Mouse (Mus musculus) kidney, postnatal 0 days (tissue): ENCODE results near the gene Tas2r144. TPM values are rescaled to one million over a fixed set of nuclear protein-coding genes. Genes with fewer than 3 reads are reported as not detected.

Experiments used
- ATAC-seq: fragments of 200-750 bp; cut with Nextera tagmentation; replicated peaks from 2 replicates; pipeline ENCODE4 v1.8.0; 2017; ENCODE audit warnings: low read depth, moderate number of reproducible peaks, moderate TSS enrichment, moderate library complexity; ENCODE audit not compliant: low FRiP score
- DNase-seq: peaks from one replicate; pipeline ENCODE4 v3.0.0-alpha.2; 2016; ENCODE audit warnings: low spot score
- H3K27ac ChIP-seq: fragments of 300-500 bp; sonication (generic); 2 replicates; pipeline ENCODE4 v1.5.1; 2014; ENCODE audit warnings: mild to moderate bottlenecking
- H3K27me3 ChIP-seq: fragments of 300-500 bp; sonication (generic); 2 replicates; pipeline ENCODE4 v1.6.1; 2014; ENCODE audit warnings: low read length, mixed read lengths; ENCODE audit not compliant: insufficient read depth
- H3K36me3 ChIP-seq: fragments of 300-500 bp; sonication (generic); 2 replicates; pipeline ENCODE4 v1.6.1; 2014; ENCODE audit warnings: low read length, mixed read lengths; ENCODE audit not compliant: insufficient read depth
- H3K4me1 ChIP-seq: fragments of 300-500 bp; sonication (generic); replicated peaks from 2 replicates; pipeline ENCODE4 v1.6.1; 2014; ENCODE audit warnings: antibody characterized with exemption, low read length, mixed read lengths; ENCODE audit not compliant: insufficient read depth
- H3K4me2 ChIP-seq: fragments of 300-500 bp; sonication (generic); 2 replicates; pipeline ENCODE4 v1.6.1; 2014; ENCODE audit warnings: mild to moderate bottlenecking, low read length, moderate library complexity, mixed read lengths
- H3K4me3 ChIP-seq: fragments of 300-500 bp; sonication (generic); replicated peaks from 2 replicates; pipeline ENCODE4 v1.5.1; 2014; ENCODE audit warnings: low read depth, low read length
- H3K9ac ChIP-seq: fragments of 300-500 bp; sonication (generic); 2 replicates; pipeline ENCODE4 v1.6.1; 2014; ENCODE audit warnings: low read depth, low read length
- H3K9me3 ChIP-seq: fragments of 300-500 bp; sonication (generic); replicated peaks from 2 replicates; pipeline ENCODE4 v1.6.1; 2016; ENCODE audit warnings: low read length, inconsistent platforms, mixed read lengths
- CTCF ChIP-seq: IDR thresholded peaks from 2 replicates; pipeline ENCODE4 v1.5.1; 2016; ENCODE audit warnings: antibody characterized with exemption, low read depth, mild to moderate bottlenecking, moderate library complexity
- WGBS: fragments of 180-500 bp; shearing (Covaris S2); extraction: QIAGEN DNeasy Blood & Tissue Kit; methylation state at CpG from one replicate; pipeline ENCODE4 v1.1.7; 2014; 5-methylcytosine and 5-hydroxymethylcytosine counted together
- polyA plus RNA-seq: library from polyadenylated mRNA; unstranded; fragments of >200 nt; fragmentation: Nextera tagmentation; extraction: Ambion mirVana; gene quantifications from 2 replicates; pipeline ENCODE4 v1.2.1, GENCODE M21; 2015

Tas2r144 gene
- polyA plus RNA-seq, 1 experiment from 2014 or later = not detected

GRCm38 (mm10) chr6:42247173-42247572, 32.0 kb downstream of the Tas2r144 start:
- Histone ChIP-seq H3K4me1 (0 out of 2 replicates have a peak, but pooled peaks cover 3% of the 10 kb centered on the region), H3K36me3 (no peaks in the 10 kb centered on the region), H3K27me3 (no peaks in the 10 kb centered on the region), H3K4me2 (peak overlapping the region; percentile 30; the same call in 1 of the 2 replicates), H3K9me3 (no peaks in the 10 kb centered on the region), H3K4me3 (no peak overlapping the region), H3K9ac (no peak overlapping the region), H3K27ac (no peak overlapping the region)
- ATAC-seq (peak; percentile 19; the same call in 1 of the 2 replicates), DNase-seq (peak; percentile 36)
- 18% methylated on average over 8 of the region's 8 CpGs for WGBS
- no peak for TF ChIP-seq CTCF

GRCm38 (mm10) chr6:42247981-42248380, 32.9 kb downstream of the Tas2r144 start:
- no peak overlapping the region for H3K4me3 ChIP-seq
- no peak overlapping the region for H3K4me2 ChIP-seq

GRCm38 (mm10) chr6:42251791-42252190, 36.7 kb downstream of the Tas2r144 start:
- H3K9ac ChIP-seq = no peak overlapping the region
- no peaks in the 10 kb centered on the region for H3K36me3 ChIP-seq
- no peaks in the 10 kb centered on the region for H3K27me3 ChIP-seq
- no peak for TF ChIP-seq CTCF
- no peaks in the 10 kb centered on the region for H3K9me3 ChIP-seq
- no peaks in the 10 kb centered on the region for H3K4me1 ChIP-seq
- H3K4me2 ChIP-seq = no peak overlapping the region
- DNase-seq (no peak), ATAC-seq (no peak)
- H3K4me3 ChIP-seq = no peak overlapping the region
- 90% methylated on average over 4 of the region's 4 CpGs for WGBS
- no peak overlapping the region for H3K27ac ChIP-seq

More at GRCm38 (mm10) chr6:42247981-42248380, 32.9 kb downstream of the Tas2r144 start:
- WGBS = 90% methylated on average over 1 of the region's 1 CpGs
- ATAC-seq (no peak), DNase-seq (no peak)
- H3K9me3 ChIP-seq = no peaks in the 10 kb centered on the region
- no peaks in the 10 kb centered on the region for H3K36me3 ChIP-seq
- no peaks in the 10 kb centered on the region for H3K27me3 ChIP-seq
- no peak for TF ChIP-seq CTCF
- H3K27ac ChIP-seq = no peak overlapping the region
- no peak overlapping the region for H3K9ac ChIP-seq
- H3K4me1 ChIP-seq = 0 out of 2 replicates have a peak, but pooled peaks cover 3% of the 10 kb centered on the region

GRCm38 (mm10) chr6:42253103-42253502, 38.0 kb downstream of the Tas2r144 start:
- ATAC-seq (no peak), DNase-seq (no peak)
- H3K4me2 ChIP-seq = no peak overlapping the region
- no peaks in the 10 kb centered on the region for H3K9me3 ChIP-seq
- whole genome bisulfite sequencing = 79% methylated on average over 2 of the region's 2 CpGs
- no peak overlapping the region for H3K9ac ChIP-seq
- no peak overlapping the region for H3K27ac ChIP-seq
- H3K4me3 ChIP-seq = no peak overlapping the region
- no peaks in the 10 kb centered on the region for H3K36me3 ChIP-seq
- no peaks in the 10 kb centered on the region for H3K4me1 ChIP-seq
- no peak for TF ChIP-seq CTCF
- no peaks in the 10 kb centered on the region for H3K27me3 ChIP-seq

- Histone ChIP-seq H3K9ac (no peak overlapping the region), H3K4me3 (no peak overlapping the region), H3K4me2 (no peak overlapping the region), H3K36me3 (no peaks in the 10 kb centered on the region), H3K4me1 (no peaks in the 10 kb centered on the region), H3K9me3 (no peaks in the 10 kb centered on the region), H3K27ac (no peak overlapping the region), H3K27me3 (no peaks in the 10 kb centered on the region)
- TF ChIP-seq CTCF = peak; percentile 75
- ATAC-seq (0 out of 2 replicates have a peak, but pooled peaks have one; percentile 43), DNase-seq (peak; percentile 70)
- WGBS = 16% methylated on average over 11 of the region's 11 CpGs
These were observed 42.3 kb downstream of the Tas2r144 start for GRCm38 (mm10) chr6:42257303-42257863.

- 50% methylated on average over 6 of the region's 6 CpGs for whole genome bisulfite sequencing
- no peak overlapping the region for H3K27ac ChIP-seq
- no peak overlapping the region for H3K9ac ChIP-seq
- no peaks in the 10 kb centered on the region for H3K36me3 ChIP-seq
- H3K4me1 ChIP-seq = no peaks in the 10 kb centered on the region
- H3K4me2 ChIP-seq = no peak overlapping the region
- ATAC-seq (no peak), DNase-seq (no peak)
- no peaks in the 10 kb centered on the region for H3K27me3 ChIP-seq
- no peak overlapping the region for H3K4me3 ChIP-seq
- H3K9me3 ChIP-seq = no peaks in the 10 kb centered on the region
- no peak for TF ChIP-seq CTCF
These were observed 45.3 kb downstream of the Tas2r144 start for GRCm38 (mm10) chr6:42260430-42260829.
